Comparison of ENCODE assay signal across 8 mouse cellular contexts in genomic region chr2:24357642-24358041, GRCm38 (mm10). TPM values are rescaled to one million over a fixed set of nuclear protein-coding genes. Genes with fewer than 3 reads are reported as not detected.
DNase-seq lines count a peak whose midpoint lies in the region; ATAC-seq and TF ChIP-seq lines count a peak whose summit lies in the region.

No protein-coding gene starts in this region.

- H3K36me3 ChIP-seq in stomach, postnatal 0 days (ENCODE audit: control insufficient read depth, insufficient read depth, low read length) = no peaks in the 10 kb centered on the region

- no peak for ATAC-seq in stomach, postnatal 0 days (ENCODE audit: low FRiP score, low TSS enrichment)

- H3K27me3 ChIP-seq in stomach, postnatal 0 days (ENCODE audit: control insufficient read depth, insufficient read depth, low read length) = no peaks in the 10 kb centered on the region

- no peak overlapping the region for H3K9ac ChIP-seq in stomach, postnatal 0 days (ENCODE audit: low read length)

- TF ChIP-seq EP300 in stomach, postnatal 0 days (optimal IDR thresholded peaks at IDR 0.05) = no peak

- H3K4me2 ChIP-seq in stomach, postnatal 0 days (replicated peaks; ENCODE audit: low read depth) = no peak overlapping the region

- H3K9me3 ChIP-seq in stomach, postnatal 0 days (ENCODE audit: control insufficient read depth, low read length) = no peaks in the 10 kb centered on the region

- DNase-seq in cerebellum, postnatal 14 days = peak; percentile 63 to 64
- no peak for DNase-seq in cerebellum, adult 11-12 months
- DNase-seq in left cerebral cortex, adult 18-20 months (ENCODE audit: low spot score in 2 of 2) = peak; percentile 28 to 35
- DNase-seq in left cerebral cortex, postnatal 36 days (ENCODE audit: low spot score in 2 of 2) = no peak
- peak; percentile 17 for DNase-seq in Muller cell, postnatal 12 days (ENCODE audit: inconsistent ontology term)
- peak; percentile 34 to 51 for DNase-seq in layer of hippocampus, postnatal 10 days (ENCODE audit: low spot score in 2 of 2)
- DNase-seq in stomach, postnatal 0 days (ENCODE audit: low spot score) = no peak
- DNase-seq in urinary bladder, postnatal 10 days (ENCODE audit: low spot score) = no peak

- no peaks in the 10 kb centered on the region for H3K4me1 ChIP-seq in stomach, postnatal 0 days (replicated peaks; ENCODE audit: control insufficient read depth, insufficient read depth)

- WGBS in stomach, postnatal 0 days = 5% methylated on average over 1 of the region's 1 CpGs

- no peak overlapping the region for H3K4me3 ChIP-seq in stomach, postnatal 0 days (ENCODE audit: low read depth, low read length)

- TF ChIP-seq CTCF in stomach, postnatal 0 days (IDR thresholded peaks at IDR 0.05; ENCODE audit: low read depth) = peak; percentile 68

- intact Hi-C loops in left cerebral cortex, postnatal 36 days (cut with DNase I) = loop anchor here (5.0 kb wide), 2 partner anchors 50 to 210 kb away; no protein-coding TSS in a partner anchor

- H3K27ac ChIP-seq in stomach, postnatal 0 days (replicated peaks) = no peak overlapping the region

RNA-seq across cellular contexts. Expression of gene Psd4, which starts 9.7 kb away (rescaled TPM):
- total RNA-seq in left cerebral cortex, adult 18-20 months (2021) = 1 to 10 TPM in 1 of 2 experiments, under 1 TPM in 1; 0.56 to 1.0 TPM
- 1 to 10 TPM; 2.1 to 3.0 TPM for total RNA-seq in left cerebral cortex, postnatal 36 days (2021)
- 1 to 10 TPM; 1.5 to 1.8 TPM for total RNA-seq in layer of hippocampus, postnatal 10 days (2021)
- polyA plus RNA-seq in stomach, postnatal 0 days (2015; fragmentation: Nextera tagmentation; extraction: Ambion mirVana) = 9.2 and 10.2 TPM in 2 replicates

RNA-seq across cellular contexts. Expression of gene Il1rn, which starts 21.0 kb away (rescaled TPM):
- not detected for total RNA-seq in left cerebral cortex, adult 18-20 months (2021)
- not detected for total RNA-seq in left cerebral cortex, postnatal 36 days (2021)
- not detected for total RNA-seq in layer of hippocampus, postnatal 10 days (2021)
- polyA plus RNA-seq in stomach, postnatal 0 days (2015; fragmentation: Nextera tagmentation; extraction: Ambion mirVana) = 22.4 and 30.0 TPM in 2 replicates

Comparison
In these comparisons a context has a peak if more than half of its experiments do, and no peak if none do; other contexts are left out.
1. DNase-seq: peak in cerebellum, postnatal 14 days (2 of 2), left cerebral cortex, adult 18-20 months (2 of 2), Muller cell, postnatal 12 days (single experiment) and layer of hippocampus, postnatal 10 days (2 of 2); none in cerebellum, adult 11-12 months (single experiment), left cerebral cortex, postnatal 36 days (0 of 2), stomach, postnatal 0 days (single experiment) and urinary bladder, postnatal 10 days (single experiment).